Mouse (Mus musculus): ENCODE data around the gene Gm17334. TPM values are rescaled to one million over a fixed set of nuclear protein-coding genes. Genes with fewer than 3 reads are reported as not detected.

Gene Gm17334
- total and polyA plus RNA-seq, 3 experiments, result not detected

DNA sequence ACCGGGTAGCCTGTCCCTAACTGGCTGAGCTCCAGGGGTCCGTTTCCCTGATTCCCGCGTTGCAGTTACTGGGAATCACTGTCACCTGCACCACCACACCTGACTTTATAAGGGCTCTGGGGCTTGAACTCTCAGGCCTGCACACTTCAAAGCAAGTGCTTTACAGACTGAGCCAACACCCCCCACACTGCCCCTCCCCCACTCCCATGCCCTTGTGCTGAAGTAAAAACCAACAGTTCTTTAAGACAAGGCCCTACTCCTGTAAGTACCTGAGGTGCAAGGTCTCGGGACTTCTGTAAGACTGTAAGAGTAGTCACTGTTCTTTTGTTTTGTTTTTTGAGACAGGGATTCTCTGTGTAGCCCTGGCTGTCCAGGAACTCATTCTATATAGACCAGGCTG lies 5.5 kb upstream of the Gm17334 start:
- Histone ChIP-seq H3K27me3 (ENCODE audit: control insufficient read depth in 1 of 2, insufficient read depth in 2 of 2, low read length in 2 of 2) (no peaks in the 10 kb centered on the region), H3K36me3 (ENCODE audit: control insufficient read depth in 1 of 2, insufficient read depth in 2 of 2, low read length in 2 of 2) (peaks cover 0 to 9% of the 10 kb centered on the region in 2 experiments; a peak in 2 of 4 replicates)
- no peak for TF ChIP-seq MEF2A (IDR thresholded peaks at IDR 0.05; ENCODE audit: extremely low read depth, insufficient replicate concordance, low read depth, low read length, poor library complexity, severe bottlenecking)
- no peak for TF ChIP-seq CTCF (IDR thresholded peaks at IDR 0.05 in 2 of 3, conservative IDR thresholded peaks at IDR 0.05 in 1 of 3; ENCODE audit: control insufficient read depth in 1 of 3, insufficient read depth in 1 of 3, low read depth in 2 of 3, low read length in 3 of 3, poor library complexity in 1 of 3, severe bottlenecking in 1 of 3)
- no peak for TF ChIP-seq BHLHE40 (IDR thresholded peaks at IDR 0.05; ENCODE audit: borderline replicate concordance, low read depth, low read length)

DNA sequence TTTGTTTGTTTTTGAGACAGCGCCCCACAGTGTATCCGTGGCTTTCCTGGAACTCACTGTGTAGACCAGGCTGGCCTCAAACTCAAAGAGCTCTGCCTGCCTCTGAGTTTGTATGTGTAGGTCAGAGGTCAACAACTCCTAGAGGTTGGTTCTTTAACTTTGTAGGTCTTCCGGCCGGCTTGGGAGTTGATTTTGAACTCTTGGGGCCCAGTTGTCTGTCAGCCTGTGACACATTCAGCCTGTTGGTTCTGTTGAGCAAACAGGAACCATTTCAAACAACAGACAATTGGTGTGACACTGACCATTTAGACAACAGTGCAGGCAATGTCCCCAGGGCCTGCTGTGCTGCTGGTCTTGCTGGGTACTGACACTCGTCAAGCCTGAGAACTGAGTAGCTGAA lies 4.7 kb upstream of the Gm17334 start:
- peaks cover 7 to 17% of the 10 kb centered on the region in 2 experiments; a peak in 3 of 4 replicates for H3K4me1 ChIP-seq (ENCODE audit: control insufficient read depth in 1 of 2, insufficient read depth in 2 of 2, low read length in 2 of 2)
- H3K9ac ChIP-seq (ENCODE audit: control insufficient read depth, low read depth, low read length, poor library complexity, severe bottlenecking), result no peak overlapping the region
- H3K27me3 ChIP-seq (ENCODE audit: control insufficient read depth in 1 of 2, insufficient read depth in 2 of 2, low read length in 2 of 2), result no peaks in the 10 kb centered on the region
- no peaks in the 10 kb centered on the region for H3K9me3 ChIP-seq (replicated peaks; ENCODE audit: insufficient read depth, low read length)
- H3K27ac ChIP-seq (ENCODE audit: control insufficient read depth, low read depth, low read length), result no peak overlapping the region
- TF ChIP-seq UBTF (IDR thresholded peaks at IDR 0.05; ENCODE audit: borderline replicate concordance, insufficient read depth, low read depth, low read length), result no peak
- TF ChIP-seq MYB (IDR thresholded peaks at IDR 0.05; ENCODE audit: low read depth, low read length), result no peak
- TF ChIP-seq SIN3A (IDR thresholded peaks at IDR 0.05; ENCODE audit: low read length), result no peak
- no peak for TF ChIP-seq E2F4 (IDR thresholded peaks at IDR 0.05; ENCODE audit: borderline replicate concordance, low read depth, low read length)
- no peak for TF ChIP-seq MYC (IDR thresholded peaks at IDR 0.05; ENCODE audit: low read depth, low read length)
- no peak for TF ChIP-seq TBP (IDR thresholded peaks at IDR 0.05; ENCODE audit: low read depth, low read length)
- TF ChIP-seq GABPA (IDR thresholded peaks at IDR 0.05; ENCODE audit: low read depth, low read length), result no peak
- no peak for TF ChIP-seq CTCF (IDR thresholded peaks at IDR 0.05 in 2 of 3, conservative IDR thresholded peaks at IDR 0.05 in 1 of 3; ENCODE audit: control insufficient read depth in 1 of 3, insufficient read depth in 1 of 3, low read depth in 2 of 3, low read length in 3 of 3, poor library complexity in 1 of 3, severe bottlenecking in 1 of 3)
- DNase-seq (ENCODE audit: low read depth, low spot score), result no peak
- H3K4me3 ChIP-seq (ENCODE audit: control insufficient read depth in 1 of 2, insufficient read depth in 1 of 2, low read depth in 2 of 2, low read length in 2 of 2), result no peak overlapping the region
- H3K36me3 ChIP-seq (ENCODE audit: control insufficient read depth in 1 of 2, insufficient read depth in 2 of 2, low read length in 2 of 2), result peaks cover 0 to 9% of the 10 kb centered on the region in 2 experiments; a peak in 2 of 4 replicates
- H3K79me2 ChIP-seq (ENCODE audit: control insufficient read depth, insufficient read depth, low read length, poor library complexity), result no peaks in the 10 kb centered on the region

More for the DNA sequence above, 5.5 kb upstream of the Gm17334 start:
- Histone ChIP-seq H3K4me3 (ENCODE audit: control insufficient read depth in 1 of 2, insufficient read depth in 1 of 2, low read depth in 2 of 2, low read length in 2 of 2) (no peak overlapping the region), H3K79me2 (ENCODE audit: control insufficient read depth, insufficient read depth, low read length, poor library complexity) (no peaks in the 10 kb centered on the region), H3K4me1 (ENCODE audit: control insufficient read depth in 1 of 2, insufficient read depth in 2 of 2, low read length in 2 of 2) (peaks cover 7 to 17% of the 10 kb centered on the region in 2 experiments; a peak in 3 of 4 replicates), H3K27ac (ENCODE audit: control insufficient read depth, low read depth, low read length) (no peak overlapping the region), H3K9me3 (replicated peaks; ENCODE audit: insufficient read depth, low read length) (no peaks in the 10 kb centered on the region), H3K9ac (ENCODE audit: control insufficient read depth, low read depth, low read length, poor library complexity, severe bottlenecking) (no peak overlapping the region)
- DNase-seq (ENCODE audit: low read depth, low spot score), result no peak

- peaks cover 0 to 8% of the 10 kb centered on the region in 2 experiments; a peak in 2 of 4 replicates for H3K36me3 ChIP-seq (ENCODE audit: control insufficient read depth in 1 of 2, insufficient read depth in 2 of 2, low read length in 2 of 2)
- H3K27me3 ChIP-seq (ENCODE audit: control insufficient read depth in 1 of 2, insufficient read depth in 2 of 2, low read length in 2 of 2), result peaks cover 0 to 4% of the 10 kb centered on the region in 2 experiments; a peak in 1 of 4 replicates
- no peak overlapping the region for H3K9ac ChIP-seq (ENCODE audit: control insufficient read depth, low read depth, low read length, poor library complexity, severe bottlenecking)
- H3K4me1 ChIP-seq (ENCODE audit: control insufficient read depth in 1 of 2, insufficient read depth in 2 of 2, low read length in 2 of 2), result peaks cover 6 to 15% of the 10 kb centered on the region in 2 experiments; a peak in 3 of 4 replicates
- no peaks in the 10 kb centered on the region for H3K79me2 ChIP-seq (ENCODE audit: control insufficient read depth, insufficient read depth, low read length, poor library complexity)
- DNase-seq (ENCODE audit: low read depth, low spot score), result no peak
- H3K4me3 ChIP-seq (ENCODE audit: control insufficient read depth in 1 of 2, insufficient read depth in 1 of 2, low read depth in 2 of 2, low read length in 2 of 2), result no peak overlapping the region
- no peak for TF ChIP-seq ZKSCAN1 (IDR thresholded peaks at IDR 0.05; ENCODE audit: low read depth, low read length)
- TF ChIP-seq RCOR1 (IDR thresholded peaks at IDR 0.05; ENCODE audit: low read depth, low read length), result no peak
- TF ChIP-seq ZC3H11A (IDR thresholded peaks at IDR 0.05; ENCODE audit: low read depth, low read length), result no peak
- no peak for TF ChIP-seq KAT2A (conservative IDR thresholded peaks at IDR 0.05; ENCODE audit: low read depth, low read length)
- no peak for TF ChIP-seq USF2 (IDR thresholded peaks at IDR 0.05; ENCODE audit: borderline replicate concordance in 1 of 2, insufficient read depth in 1 of 2, low read depth in 1 of 2, low read length in 2 of 2)
- H3K9me3 ChIP-seq (replicated peaks; ENCODE audit: insufficient read depth, low read length), result no peaks in the 10 kb centered on the region
- no peak overlapping the region for H3K27ac ChIP-seq (ENCODE audit: control insufficient read depth, low read depth, low read length)
Observed at GRCm38 (mm10) chr11:53774659-53775255, 1.8 kb upstream of the Gm17334 start.

Data from MEL (cell line).